Mouse (Mus musculus) right cerebral cortex, postnatal 4 days (tissue): ENCODE data around the gene Vdac2.

Experiments
- DNase-seq: peaks from one replicate; pipeline ENCODE4 v3.0.0-alpha.2; 2022

Vdac2 gene

GRCm38 (mm10) chr14:21820880-21821505 is 4.0 kb upstream of the Vdac2 start:
- no peak for DNase-seq

GRCm38 (mm10) chr14:21822307-21822706 is 2.7 kb upstream of the Vdac2 start:
- no peak for DNase-seq

- DNase-seq, result peak; percentile 59
Observed at GRCm38 (mm10) chr14:21822795-21823374, 2.2 kb upstream of the Vdac2 start.

GRCm38 (mm10) chr14:21823897-21824296 is 1.1 kb upstream of the Vdac2 start:
- no peak for DNase-seq

GRCm38 (mm10) chr14:21825786-21826491 is 901 bp downstream of the Vdac2 start:
- DNase-seq, result peak; percentile 33

- DNase-seq, result peak; percentile 91
Observed at GRCm38 (mm10) chr14:21830876-21831767, 6.1 kb downstream of the Vdac2 start.

- no peak for DNase-seq
Observed at GRCm38 (mm10) chr14:21831830-21832403, 6.9 kb downstream of the Vdac2 start.

GRCm38 (mm10) chr14:21838336-21839017 is 13.4 kb downstream of the Vdac2 start:
- no peak for DNase-seq

- no peak for DNase-seq
Observed at GRCm38 (mm10) chr14:21841819-21842592, 17.0 kb downstream of the Vdac2 start.

GRCm38 (mm10) chr14:21843263-21843662 is 18.2 kb downstream of the Vdac2 start:
- no peak for DNase-seq

- no peak for DNase-seq
Observed at GRCm38 (mm10) chr14:21846827-21847380, 21.9 kb downstream of the Vdac2 start.

GRCm38 (mm10) chr14:21847381-21848165 is 22.5 kb downstream of the Vdac2 start:
- DNase-seq, result peak; percentile 62

- DNase-seq, result peak; percentile 95
Observed at GRCm38 (mm10) chr14:21848166-21849154, 23.4 kb downstream of the Vdac2 start, which contains the start of gene Comtd1. Comtd1 (minus strand) TSS chr14:21848977.

GRCm38 (mm10) chr14:21849524-21850418 is 24.7 kb downstream of the Vdac2 start:
- DNase-seq, result no peak

- no peak for DNase-seq
Observed at GRCm38 (mm10) chr14:21850419-21851127, 25.5 kb downstream of the Vdac2 start.

- no peak for DNase-seq
Observed at GRCm38 (mm10) chr14:21851996-21852791, 27.2 kb downstream of the Vdac2 start.
